Comparison of ENCODE assay signal across 7 mouse cellular contexts in the genomic region with DNA sequence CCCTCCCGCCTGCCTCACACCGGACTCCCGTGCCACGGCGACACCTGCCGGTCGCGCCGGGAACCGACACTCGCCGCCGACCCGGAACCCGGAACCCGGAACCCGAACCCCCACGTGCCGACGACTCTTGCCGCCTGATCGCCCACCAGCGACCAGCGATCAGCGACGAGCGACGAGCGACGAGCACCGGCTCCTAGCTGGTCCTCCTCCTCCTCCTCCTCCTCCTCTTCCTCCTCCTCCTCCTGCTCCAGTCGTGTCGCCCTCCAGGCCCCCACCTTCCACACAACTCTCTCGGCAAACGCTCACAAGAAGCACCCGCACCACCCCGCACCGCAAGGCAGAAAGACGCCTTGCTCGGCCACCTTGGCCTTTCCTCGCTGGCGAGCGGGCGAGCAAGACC.
DNase-seq lines count a peak whose midpoint lies in the region; ATAC-seq lines count a peak whose summit lies in the region.

No protein-coding gene starts in this region.

- ATAC-seq in CD4-positive, CD25-positive, alpha-beta regulatory T cell, adult 4 months: peak; percentile 14

- DNase-seq in cerebellum, adult 11 months: peak; percentile 42
- peak; percentile 48 for DNase-seq in cerebellum, adult 9-10 months
- DNase-seq in heart, adult 11 months: peak; percentile 93
- peak; percentile 27 for DNase-seq in kidney, adult 9 months
- DNase-seq in layer of hippocampus, postnatal 36 days: peak; percentile 68 to 73
- DNase-seq in spleen, adult 12 weeks (ENCODE audit: low spot score): peak; percentile 66

Comparison
In these comparisons a context has a peak if more than half of its experiments do, and no peak if none do; other contexts are left out.
1. Peak in every context shown above with its lines: DNase-seq and ATAC-seq.
2. DNase-seq: peak in every context shown above with its lines; median percentile 93 in heart, adult 11 months; 70 in layer of hippocampus, postnatal 36 days; 66 in spleen, adult 12 weeks; 48 in cerebellum, adult 9-10 months; 42 in cerebellum, adult 11 months; 27 in kidney, adult 9 months.